In genomic region chr4:139877269-139877668, GRCm38 (mm10) we compare ENCODE assay signal across 9 mouse cellular contexts. TPM values are rescaled to one million over a fixed set of nuclear protein-coding genes. Genes with fewer than 3 reads are reported as not detected.
A peak's percentile ranks its signal among the peaks of the same experiment; 100 is the strongest.
DNase-seq lines count a peak whose midpoint lies in the region; ATAC-seq and TF ChIP-seq lines count a peak whose summit lies in the region.
"Had no signal": no experiment of that assay in that cellular context is flagged by ENCODE, and none has a peak within 500 bp of the region (broad histone marks: within the 10 kb centered on the region; RNA-seq: fewer than 3 reads in every experiment).

No protein-coding gene starts in this region.

- H3K36me3 ChIP-seq in heart, postnatal 0 days (replicated peaks; ENCODE audit: control insufficient read depth, insufficient read depth, low read length), result no peaks in the 10 kb centered on the region
- H3K36me3 ChIP-seq in lung, embryonic 14.5 days (ENCODE audit: insufficient read depth), result no peaks in the 10 kb centered on the region

- H3K9ac ChIP-seq in heart, postnatal 0 days (replicated peaks; ENCODE audit: low read depth, low read length), result no peak overlapping the region
- H3K9ac ChIP-seq in lung, embryonic 14.5 days, result no peak overlapping the region

- ATAC-seq in common myeloid progenitor, adult 5-6 weeks (replicated peaks; ENCODE audit: low read depth, poor library complexity, severe bottlenecking), result peak; percentile 62
- no peak for ATAC-seq in heart, postnatal 0 days (ENCODE audit: insufficient read depth, low read depth)
- peak; percentile 41; the same call in 1 of the 2 replicates for ATAC-seq in lung, embryonic 14.5 days (ENCODE audit: insufficient read depth)

- peak; percentile 21 for DNase-seq in 3134 (ENCODE audit: extremely low read depth, insufficient read length, low spot score)
- peak; percentile 60 for DNase-seq in R1 (ENCODE audit: low read depth, low spot score)
- peak; percentile 26 for DNase-seq in heart, postnatal 0 days (ENCODE audit: low spot score)
- DNase-seq in layer of hippocampus, adult 11-12 months (ENCODE audit: low spot score), result peak; percentile 68
- peak; percentile 81 for DNase-seq in lung, embryonic 14.5 days
- DNase-seq in retina, adult 2 months (ENCODE audit: low read depth, low spot score), result peak; percentile 45
- DNase-seq in urinary bladder, postnatal 4 days (ENCODE audit: low spot score in 2 of 2), result peak; percentile 40 to 70

- TF ChIP-seq EP300 in heart, postnatal 0 days (IDR thresholded peaks at IDR 0.05; ENCODE audit: low read depth), result no peak

- no peak overlapping the region for H3K4me3 ChIP-seq in heart, postnatal 0 days (ENCODE audit: low read depth, low read length)
- no peak overlapping the region for H3K4me3 ChIP-seq in lung, embryonic 14.5 days (ENCODE audit: low read depth, low read length)
- H3K4me3 ChIP-seq: myocyte had no signal

- no peaks in the 10 kb centered on the region; the same call in 1 of the 2 replicates for H3K27me3 ChIP-seq in heart, postnatal 0 days (ENCODE audit: control insufficient read depth, insufficient read depth, low read length)
- H3K27me3 ChIP-seq in lung, embryonic 14.5 days (ENCODE audit: insufficient read depth, low read length), result no peaks in the 10 kb centered on the region

- no peaks in the 10 kb centered on the region for H3K9me3 ChIP-seq in heart, postnatal 0 days (replicated peaks; ENCODE audit: control insufficient read depth, low read length)
- no peaks in the 10 kb centered on the region for H3K9me3 ChIP-seq in lung, embryonic 14.5 days (ENCODE audit: low read depth, low read length)

- no peak overlapping the region for H3K4me2 ChIP-seq in heart, postnatal 0 days (ENCODE audit: low read depth, low read length)
- H3K4me2 ChIP-seq in lung, embryonic 14.5 days, result no peak overlapping the region

- 9% methylated on average over 4 of the region's 4 CpGs for WGBS in heart, postnatal 0 days
- WGBS in lung, embryonic 14.5 days, result 7% methylated on average over 4 of the region's 4 CpGs

- H3K4me1 ChIP-seq in heart, postnatal 0 days (ENCODE audit: control insufficient read depth, insufficient read depth), result no peaks in the 10 kb centered on the region
- H3K4me1 ChIP-seq in lung, embryonic 14.5 days (ENCODE audit: insufficient read depth), result no peaks in the 10 kb centered on the region

- H3K27ac ChIP-seq in heart, postnatal 0 days (ENCODE audit: low read depth), result no peak overlapping the region
- H3K27ac ChIP-seq in lung, embryonic 14.5 days (ENCODE audit: low read depth), result no peak overlapping the region

- peak; percentile 77 for TF ChIP-seq CTCF in heart, postnatal 0 days (IDR thresholded peaks at IDR 0.05; ENCODE audit: low read depth)
- peak; percentile 93 for TF ChIP-seq CTCF in lung, embryonic 14.5 days (IDR thresholded peaks at IDR 0.05; ENCODE audit: low read depth)

RNA-seq across cellular contexts. Expression of gene Pax7, which starts 43.9 kb away (rescaled TPM):
- total RNA-seq in common myeloid progenitor, adult 5-6 weeks (2017), result not detected in 2 replicates
- not detected in 2 replicates for total RNA-seq in heart, postnatal 0 days (2014; rRNA removed; ENCODE audit: low replicate concordance)
- not detected in 2 replicates for polyA plus RNA-seq in heart, postnatal 0 days (2015; fragmentation: Nextera tagmentation; extraction: Ambion mirVana)
- not detected in 2 replicates for polyA plus RNA-seq in lung, embryonic 14.5 days (2014; fragmentation: Nextera tagmentation; extraction: Ambion mirVana)

Comparison
In these comparisons a context has a peak if more than half of its experiments do, and no peak if none do; other contexts are left out.
1. DNase-seq: peak in every context shown above with its lines; median percentile 81 in lung, embryonic 14.5 days; 68 in layer of hippocampus, adult 11-12 months; 60 in R1; 55 in urinary bladder, postnatal 4 days; 45 in retina, adult 2 months; 26 in heart, postnatal 0 days; 21 in 3134.